Mouse (Mus musculus) c-Kit-positive CD71-negative TER-119-negative erythroid progenitor cells, embryonic 14.5 days (primary cell): ENCODE results near the gene Mkln1.
"Not testable (repeated sequence)": the region's sequence is repeated elsewhere in the genome, so short reads cannot be mapped to it uniquely, and the experiment has no call there.

Source experiments
- DNase-seq: peaks from one replicate; pipeline ENCODE4 v3.0.0-alpha.2; 2013; ENCODE audit warnings: low read depth

Gene Mkln1

GRCm38 (mm10) chr6:31550876-31551532, 152.5 kb downstream of the Mkln1 start:
- no peak for DNase-seq

GRCm38 (mm10) chr6:31556460-31557100, 158.0 kb downstream of the Mkln1 start:
- no peak for DNase-seq

GRCm38 (mm10) chr6:31560138-31560959, 161.8 kb downstream of the Mkln1 start:
- no peak for DNase-seq

- DNase-seq, result not testable (repeated sequence)
Measured at GRCm38 (mm10) chr6:31561948-31562347, 163.4 kb downstream of the Mkln1 start.

- no peak for DNase-seq
Measured at GRCm38 (mm10) chr6:31562371-31563080, 164.0 kb downstream of the Mkln1 start.

GRCm38 (mm10) chr6:31563235-31564181, 165.0 kb downstream of the Mkln1 start, which contains the start of gene Podxl:
Gene Podxl (minus strand): TSS chr6:31563981.
- DNase-seq, result peak; percentile 35

GRCm38 (mm10) chr6:31564182-31564531, 165.6 kb downstream of the Mkln1 start:
- no peak for DNase-seq

- no peak for DNase-seq
Measured at GRCm38 (mm10) chr6:31564901-31565391, 166.4 kb downstream of the Mkln1 start.
